Mouse (Mus musculus): ENCODE measurements around the gene Pde10a. TPM values are rescaled to one million over a fixed set of nuclear protein-coding genes. Genes with fewer than 3 reads are reported as not detected.

The Pde10a gene
- total RNA-seq (2021), result 10 to 100 TPM; 59.8 to 61.8 TPM
- long read RNA-seq, full-length matches to known transcripts, result 6 of 28 reads
- long read RNA-seq, partial matches to known transcripts, result 6 of 28 reads
- long read RNA-seq, other reads (novel, unspliced or antisense), result 16 of 28 reads

DNA sequence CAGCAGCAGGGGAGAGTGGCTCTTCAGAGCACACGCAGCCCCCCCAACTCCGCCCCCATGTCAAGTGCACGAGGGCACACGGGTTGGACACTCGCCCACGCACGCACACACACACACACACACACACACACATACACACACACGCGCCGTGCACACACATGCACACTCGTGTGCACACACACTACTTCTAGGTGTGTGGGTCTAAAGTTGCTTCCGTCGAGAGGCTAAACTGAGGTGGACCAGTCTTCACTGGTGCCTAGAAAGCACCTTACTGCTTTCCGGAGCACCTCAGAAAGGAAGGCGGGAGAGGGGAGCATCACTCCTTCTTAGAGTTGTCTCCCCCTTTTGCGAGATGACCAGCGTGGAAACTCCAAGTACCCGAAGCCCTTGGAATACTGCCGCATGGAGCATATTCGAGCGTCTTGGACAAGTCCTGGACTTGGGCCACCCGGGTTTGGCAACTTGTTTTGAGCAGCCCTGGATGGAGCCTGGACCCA, at the start of gene Pde10a:
Pde10a (plus strand) TSS at position 148 of the 497 bp plus-strand sequence.
- DNase-seq (ENCODE audit: low spot score in 2 of 2), result peak in 1 of 2 experiments; percentile 31

DNA sequence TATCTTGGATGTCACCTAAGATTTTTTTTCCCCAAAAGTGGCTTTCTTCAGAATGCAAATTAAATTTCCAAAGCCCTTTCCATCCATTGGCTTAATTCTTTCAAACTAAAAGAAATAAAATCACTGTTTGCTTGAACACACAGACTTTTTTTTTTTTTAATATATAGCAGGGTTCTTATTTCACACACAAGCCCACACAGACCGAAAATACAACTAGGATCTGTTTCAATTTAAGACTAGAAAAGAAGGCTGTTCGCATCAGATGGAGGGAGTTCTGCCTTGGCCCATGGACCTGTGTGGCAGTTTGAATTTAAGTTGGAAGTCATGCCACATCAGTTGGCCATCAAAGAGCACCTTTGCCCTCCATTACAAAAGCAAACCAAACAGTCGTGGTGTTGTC, 46.6 kb upstream of the Pde10a start:
- no peak for DNase-seq (ENCODE audit: low spot score in 2 of 2)

DNA sequence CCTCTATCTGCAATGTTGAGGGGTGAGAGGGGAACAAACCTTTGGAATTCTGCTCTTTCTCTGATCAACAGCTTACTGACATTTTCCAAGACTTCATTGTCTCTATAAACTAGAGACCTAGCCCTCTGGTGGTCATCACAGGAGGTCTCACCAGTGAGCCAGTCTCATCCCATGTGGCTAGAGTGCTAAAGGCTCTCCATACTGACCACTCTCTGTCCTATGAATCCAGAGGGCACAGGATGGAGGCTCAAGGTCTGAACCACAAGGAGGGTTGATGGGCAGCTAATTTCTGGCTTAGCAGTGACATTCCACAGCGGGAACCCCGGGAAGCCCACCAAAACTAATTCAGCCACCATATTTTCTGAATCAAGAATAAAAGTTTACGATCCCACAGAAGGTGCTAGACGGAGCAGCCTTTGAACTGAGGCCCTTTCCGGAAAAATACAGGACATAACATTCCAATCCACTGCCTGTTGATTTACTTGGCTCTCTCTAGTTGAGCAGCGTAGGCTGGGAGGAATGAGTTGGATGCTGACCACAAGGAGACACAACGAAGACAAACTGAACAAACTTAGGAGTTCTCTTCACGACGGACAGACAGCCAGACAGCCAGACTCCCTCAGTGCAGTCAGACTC, 45.6 kb upstream of the Pde10a start:
- no peak for DNase-seq (ENCODE audit: low spot score in 2 of 2)

DNA sequence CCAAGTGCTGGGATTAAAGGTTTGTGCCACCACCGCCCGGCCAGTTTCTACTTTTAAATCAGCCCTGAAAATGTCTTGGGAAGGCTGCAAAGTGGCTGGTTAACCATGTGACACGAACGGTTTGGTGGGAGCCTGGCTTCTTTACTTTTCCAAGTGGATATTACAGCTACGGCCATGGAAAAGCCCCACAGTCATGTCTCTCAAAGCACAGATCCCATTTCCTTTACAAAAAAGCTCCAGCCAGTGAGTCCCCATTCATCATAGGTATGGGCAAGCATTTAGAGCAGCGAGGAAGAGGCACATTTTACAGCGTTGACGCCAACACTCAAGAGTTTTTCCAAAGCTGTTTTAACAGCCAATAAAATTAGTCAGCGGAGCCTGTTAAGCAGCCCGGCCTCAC, 43.4 kb upstream of the Pde10a start:
- no peak for DNase-seq (ENCODE audit: low spot score in 2 of 2)

DNA sequence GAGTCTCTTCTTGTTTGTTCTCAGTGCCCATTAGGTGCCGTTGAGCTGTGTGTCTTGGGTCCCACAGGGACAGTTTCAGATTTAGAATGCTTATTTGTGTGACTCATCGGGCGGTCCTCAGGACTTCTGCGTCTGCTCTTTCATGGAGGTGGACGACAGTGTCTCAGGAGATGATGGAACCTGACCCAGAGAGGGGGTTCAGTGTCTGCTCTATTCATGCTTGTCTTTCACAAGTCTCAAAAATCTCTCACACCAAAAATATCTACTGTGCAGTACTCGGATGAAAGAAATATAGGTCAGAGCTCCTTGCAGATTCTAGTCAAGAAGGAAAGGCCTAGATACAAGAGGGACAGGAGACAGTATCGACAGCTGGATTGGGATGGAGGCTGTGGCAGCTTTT, 42.3 kb upstream of the Pde10a start:
- DNase-seq (ENCODE audit: low spot score in 2 of 2), result no peak

DNA sequence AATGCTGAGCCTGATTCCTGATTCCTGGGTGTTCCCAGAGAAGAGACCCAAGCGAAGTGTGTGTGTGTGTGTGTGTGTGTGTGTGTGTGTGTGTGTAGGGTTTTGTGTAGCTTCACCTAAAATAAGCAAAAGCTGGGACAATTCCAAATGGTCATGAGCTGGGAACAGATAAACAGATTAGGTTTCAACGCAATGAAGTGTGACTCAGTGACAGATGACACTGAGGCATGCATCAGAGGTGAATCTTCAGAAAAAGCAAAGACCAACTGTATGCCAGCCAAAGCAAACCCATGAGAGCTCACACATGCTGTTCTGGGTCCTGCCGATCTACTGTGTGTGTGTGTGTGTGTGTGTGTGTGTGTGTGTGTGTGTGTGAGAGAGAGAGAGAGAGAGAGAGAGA, 40.9 kb upstream of the Pde10a start:
- no peak for DNase-seq (ENCODE audit: low spot score in 2 of 2)

DNA sequence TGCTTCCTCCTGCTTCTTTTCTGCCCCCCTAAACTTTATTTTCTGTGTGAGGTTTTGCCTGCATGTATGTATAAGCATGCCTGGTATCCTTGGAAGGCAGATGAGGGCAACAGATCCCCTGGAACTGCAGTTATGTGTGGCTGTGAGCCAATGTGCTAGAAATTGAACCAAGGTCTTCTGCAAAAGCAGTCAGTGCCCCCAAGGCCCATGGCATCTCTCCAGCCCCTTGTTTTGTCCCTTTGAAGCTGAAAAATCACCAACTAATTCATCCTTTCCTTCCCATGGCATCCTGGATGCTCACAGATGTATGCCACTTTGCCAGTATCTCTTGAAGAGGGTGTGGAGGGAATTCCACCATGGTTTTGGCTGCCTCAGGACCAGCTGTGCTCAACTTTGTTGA, 40.0 kb upstream of the Pde10a start:
- DNase-seq (ENCODE audit: low spot score in 2 of 2), result no peak

DNA sequence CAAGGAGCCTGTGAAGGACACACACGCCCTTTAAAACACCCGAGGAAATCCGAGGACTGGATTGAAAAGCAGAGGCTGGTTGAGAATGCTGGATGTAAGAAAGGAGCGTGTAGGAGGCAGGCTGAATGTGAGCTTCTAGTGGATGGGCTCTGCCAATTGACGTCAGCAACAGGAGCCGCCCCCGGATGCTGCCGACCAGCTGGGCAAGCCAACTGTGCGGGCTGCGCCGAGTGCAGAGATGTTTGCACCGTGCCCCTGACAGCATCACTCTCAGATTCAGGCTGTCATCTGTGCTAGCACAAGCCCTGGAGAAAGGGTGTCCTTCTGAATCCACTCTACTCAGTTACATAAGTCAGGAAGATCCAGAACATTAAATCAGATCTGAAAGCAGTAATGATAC, 37.3 kb upstream of the Pde10a start:
- peak; percentile 96 to 99 for DNase-seq (ENCODE audit: low spot score in 2 of 2)

DNA sequence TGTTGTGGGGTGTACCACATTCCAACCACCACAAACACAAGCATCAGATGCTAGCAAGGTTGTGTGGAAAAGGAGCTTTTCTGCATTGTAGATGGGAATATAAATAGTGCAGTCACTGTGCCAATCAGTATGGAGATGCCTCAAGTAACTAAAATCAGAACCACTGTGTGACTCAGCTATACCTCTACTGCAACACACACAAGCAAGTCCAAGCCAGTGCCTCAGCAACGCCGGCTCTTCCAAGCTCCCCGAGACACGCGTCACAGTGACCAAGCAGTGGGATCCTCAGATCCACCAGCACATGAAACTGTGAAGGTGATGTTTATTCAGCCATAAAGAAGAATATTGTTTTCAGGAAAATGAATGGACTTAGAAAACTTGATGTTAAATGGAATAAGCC, 34.2 kb upstream of the Pde10a start:
- no peak for DNase-seq (ENCODE audit: low spot score in 2 of 2)

DNA sequence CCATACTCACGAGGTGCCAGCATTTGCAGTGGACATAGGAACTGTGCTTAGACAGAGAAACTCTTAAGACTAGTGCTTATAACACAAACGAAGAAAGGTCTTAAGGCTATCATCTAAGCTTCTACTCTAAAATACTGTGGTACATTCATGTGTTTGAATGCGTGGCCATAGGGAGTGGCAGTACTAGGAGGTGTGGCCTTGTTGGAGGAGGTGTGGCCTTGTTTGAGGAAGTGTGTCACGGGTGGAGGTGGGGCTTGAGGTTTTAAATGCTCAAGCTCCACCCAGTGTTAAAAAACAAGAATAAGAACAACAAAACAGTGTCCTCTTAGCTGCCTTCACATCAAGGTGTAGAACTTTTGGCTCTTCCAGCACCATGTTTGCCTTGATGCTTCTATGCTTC, 31.7 kb upstream of the Pde10a start:
- no peak for DNase-seq (ENCODE audit: low spot score in 2 of 2)

DNA sequence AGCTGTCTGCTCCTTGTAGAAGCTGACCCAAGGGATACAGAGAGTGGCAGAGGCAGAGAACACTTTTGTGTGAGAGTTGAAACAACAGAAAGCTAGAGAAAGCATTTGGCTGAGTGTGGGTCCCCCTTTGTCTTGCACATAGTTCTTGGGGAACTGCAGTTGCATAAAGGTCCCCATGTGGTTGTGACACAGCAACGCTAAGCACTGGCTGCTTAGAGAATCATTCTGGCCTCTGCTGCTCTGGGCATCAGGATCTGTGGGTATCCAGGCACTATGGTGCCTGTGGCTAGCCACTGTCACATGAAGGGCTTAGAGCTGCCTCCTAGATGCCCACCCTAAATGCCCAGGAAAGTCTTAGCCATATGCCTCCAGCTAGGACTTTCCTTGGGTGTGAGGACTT, 27.0 kb upstream of the Pde10a start:
- DNase-seq (ENCODE audit: low spot score in 2 of 2), result no peak

DNA sequence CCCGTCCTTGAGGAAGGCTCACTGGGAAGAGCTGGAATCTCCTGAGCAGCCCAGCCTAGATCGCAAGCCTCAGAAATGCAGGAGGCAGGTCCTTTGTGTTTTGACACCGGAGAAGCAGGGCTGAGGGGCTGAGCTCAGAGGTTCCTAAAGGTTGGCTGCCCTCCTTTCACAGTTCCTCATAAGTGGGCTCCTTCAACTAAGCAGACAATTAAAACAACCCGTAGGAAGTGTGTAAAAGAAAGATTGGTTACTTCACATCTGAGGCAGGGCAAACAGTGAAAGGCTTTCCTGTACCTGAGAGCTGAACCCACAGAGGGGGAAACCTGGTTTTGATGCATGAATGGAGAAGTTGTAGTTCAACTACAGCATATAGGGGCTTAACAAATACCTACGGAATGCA, 26.5 kb upstream of the Pde10a start:
- no peak for DNase-seq (ENCODE audit: low spot score in 2 of 2)

DNA sequence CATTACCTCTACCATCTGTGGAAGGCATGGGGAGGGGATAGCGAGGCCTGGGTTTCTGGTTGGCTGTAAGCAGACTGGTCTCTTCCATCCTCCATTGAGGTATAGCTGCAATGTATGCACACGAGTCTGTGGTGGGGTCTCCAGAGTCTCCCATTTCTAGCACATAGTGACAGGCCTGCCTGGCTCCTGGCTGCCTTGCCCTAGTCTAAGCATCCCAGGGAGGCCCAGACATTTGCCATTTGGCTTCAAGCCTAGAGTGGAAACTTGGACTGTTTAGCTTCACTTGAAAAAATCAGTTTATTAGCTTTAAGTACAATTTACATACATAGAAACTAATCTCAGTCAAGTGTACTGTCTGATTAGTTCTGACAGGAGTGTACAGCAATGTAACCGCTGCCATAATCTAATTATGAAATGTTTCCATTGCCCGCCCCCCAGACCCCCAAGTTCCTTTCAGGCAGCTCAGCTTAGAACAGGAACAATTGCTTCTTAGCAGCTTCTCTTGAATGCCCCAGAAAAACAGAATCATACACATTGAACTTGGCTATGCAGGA, 25.5 kb upstream of the Pde10a start:
- DNase-seq (ENCODE audit: low spot score in 2 of 2), result no peak

DNA sequence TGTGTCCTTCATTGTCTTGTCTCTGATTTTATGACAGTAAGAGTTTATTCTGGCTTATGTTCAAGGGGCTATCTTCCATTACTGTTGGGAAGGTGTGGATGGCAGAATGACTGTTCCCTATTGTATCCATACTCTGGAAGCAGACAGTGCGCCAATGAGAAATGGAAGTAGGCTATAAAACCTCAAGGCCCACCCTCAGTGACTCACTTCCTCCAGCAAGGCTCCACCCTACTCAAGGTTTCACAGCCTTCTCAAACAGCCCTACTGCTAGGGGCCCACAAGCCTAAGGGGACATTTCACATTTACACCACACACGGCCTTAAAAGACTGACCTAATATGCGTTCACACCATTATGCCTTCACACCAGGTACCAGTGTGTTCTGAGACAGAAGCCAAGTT, 20.8 kb upstream of the Pde10a start:
- DNase-seq (ENCODE audit: low spot score in 2 of 2), result no peak

DNA sequence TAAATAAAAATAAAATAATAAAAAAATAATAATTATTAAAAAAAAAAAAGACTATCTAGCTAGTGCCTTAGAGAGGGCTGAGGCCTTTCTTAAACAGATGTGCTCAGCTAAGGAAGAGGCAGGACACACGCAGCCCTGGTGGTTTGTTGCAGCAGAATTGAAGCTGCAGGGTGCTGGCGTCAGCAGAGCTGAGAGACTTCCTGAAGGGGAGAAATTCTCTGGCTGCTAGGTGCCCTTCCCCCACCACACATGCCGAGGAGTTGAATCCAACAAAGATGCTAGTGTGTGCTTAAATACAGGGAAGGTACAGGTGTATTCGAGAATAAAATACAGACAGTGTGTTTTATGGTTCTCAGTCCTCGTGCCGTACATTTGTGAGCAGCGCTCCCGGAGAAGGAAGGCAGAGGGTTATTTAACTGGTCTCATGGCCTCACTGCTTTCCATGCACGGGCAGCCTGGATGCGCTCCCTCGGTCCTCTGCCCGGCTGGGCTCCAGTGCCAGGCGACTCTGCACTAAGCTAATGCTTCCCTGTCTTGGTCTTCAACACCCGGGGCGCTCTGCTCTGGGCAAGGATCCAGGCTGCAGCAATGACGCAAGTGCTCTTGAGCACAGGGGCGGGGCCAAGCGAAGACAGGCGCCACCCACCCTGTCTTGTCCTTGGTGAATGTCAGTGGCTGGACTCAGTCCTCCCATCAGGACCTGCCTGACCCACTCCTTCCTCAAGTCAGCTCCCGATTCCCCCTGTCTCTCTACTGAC, 19.3 kb upstream of the Pde10a start:
- peak; percentile 84 to 91 for DNase-seq (ENCODE audit: low spot score in 2 of 2)

DNA sequence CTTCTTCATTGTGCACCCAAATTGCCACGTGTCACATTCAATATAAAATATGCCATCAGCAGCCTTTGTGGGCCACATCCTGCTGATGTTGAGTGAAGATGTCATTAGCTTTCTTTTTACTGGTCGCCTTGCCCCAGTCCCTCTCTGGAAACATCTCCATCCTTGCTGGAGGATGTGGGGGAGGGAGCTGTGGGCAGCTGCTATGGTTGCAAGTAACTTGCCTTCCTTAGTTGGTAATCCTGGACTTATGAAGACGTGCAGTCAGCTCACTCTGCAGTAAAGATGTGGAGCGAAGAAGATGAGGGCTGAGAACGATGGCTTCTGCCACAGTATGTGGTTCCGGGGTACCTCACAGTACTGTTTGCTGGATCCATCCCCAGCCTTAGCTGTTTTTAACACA, 18.4 kb upstream of the Pde10a start:
- no peak for DNase-seq (ENCODE audit: low spot score in 2 of 2)

DNA sequence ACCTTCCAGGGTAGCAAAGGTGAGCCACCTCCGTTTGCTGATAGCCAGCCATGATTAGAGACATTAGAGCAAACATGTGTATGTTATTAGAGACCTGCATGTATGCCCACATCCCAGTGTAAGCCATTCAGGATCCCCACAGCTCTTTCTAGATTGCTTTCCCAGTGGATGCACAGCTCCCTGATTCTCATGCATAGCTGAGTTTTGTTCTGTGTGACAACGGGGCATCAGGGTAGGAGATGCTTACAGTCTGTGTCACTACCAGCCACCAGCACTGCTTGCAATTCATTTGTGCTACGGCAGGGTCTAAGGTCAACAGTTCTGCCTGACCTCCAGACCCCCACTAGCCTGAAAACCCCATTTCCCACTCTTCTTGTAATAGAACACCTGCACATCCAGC, 17.5 kb upstream of the Pde10a start:
- DNase-seq (ENCODE audit: low spot score in 2 of 2), result no peak

DNA sequence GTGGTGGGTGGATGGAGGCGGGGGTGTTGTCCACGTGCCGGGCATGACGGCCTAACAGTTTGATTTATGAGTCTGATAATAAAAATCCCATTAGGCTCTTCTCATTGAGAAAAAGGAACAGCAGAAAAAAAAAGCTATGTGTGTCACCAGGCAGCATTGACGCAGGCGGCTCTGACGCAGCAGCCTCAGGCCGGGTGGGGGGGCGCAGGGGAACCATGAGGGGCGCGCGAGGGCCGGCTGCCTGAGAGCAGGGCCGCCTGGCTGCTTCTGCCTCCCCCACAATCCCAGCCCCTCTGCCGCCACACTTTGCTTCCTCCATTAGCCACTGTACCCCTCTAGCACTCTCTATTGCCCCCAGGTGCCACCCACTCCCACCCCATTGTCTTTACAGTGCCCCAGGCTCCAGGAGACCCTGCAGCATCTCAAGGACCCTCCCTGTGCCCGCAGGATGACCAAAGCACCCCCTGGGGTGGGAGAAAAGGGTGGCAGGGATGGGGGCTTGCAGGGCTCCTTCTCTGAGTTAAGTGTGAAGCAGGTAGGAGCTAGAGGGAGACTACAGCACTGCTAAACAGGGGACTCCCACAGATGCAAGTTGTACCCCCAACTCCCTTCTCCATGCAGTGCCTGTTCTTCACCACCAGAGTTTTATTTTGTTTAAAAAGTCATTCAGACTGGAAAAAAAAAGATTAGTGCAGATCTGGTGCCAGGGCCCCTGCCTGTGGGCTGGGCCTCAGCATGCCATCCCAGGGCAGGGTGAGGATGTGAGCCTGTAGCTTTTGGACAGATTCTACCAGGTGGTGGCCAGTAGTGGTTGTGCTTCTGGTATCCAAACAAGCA, 16.6 kb upstream of the Pde10a start:
- DNase-seq (ENCODE audit: low spot score in 2 of 2), result peak; percentile 40 to 78

DNA sequence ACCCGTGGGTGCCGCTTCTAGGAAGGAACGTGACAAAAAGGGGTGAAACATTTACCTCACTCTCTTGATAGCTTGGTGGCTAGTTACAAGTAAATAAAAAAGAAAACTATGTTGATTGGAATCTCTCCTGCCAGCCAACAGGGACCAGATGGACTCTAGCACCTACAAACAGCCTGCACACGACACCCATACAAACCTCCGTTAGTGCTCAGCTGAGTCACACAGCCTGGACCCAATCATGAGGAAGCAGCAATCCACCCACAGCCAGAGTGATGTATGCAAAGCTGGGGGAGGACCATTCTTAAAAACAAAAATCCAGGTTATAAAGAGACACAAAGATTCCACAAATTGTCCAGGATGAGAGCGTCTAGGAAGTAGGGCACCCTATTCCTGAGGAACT, 9.2 kb upstream of the Pde10a start:
- DNase-seq (ENCODE audit: low spot score in 2 of 2), result peak; percentile 60 to 70

DNA sequence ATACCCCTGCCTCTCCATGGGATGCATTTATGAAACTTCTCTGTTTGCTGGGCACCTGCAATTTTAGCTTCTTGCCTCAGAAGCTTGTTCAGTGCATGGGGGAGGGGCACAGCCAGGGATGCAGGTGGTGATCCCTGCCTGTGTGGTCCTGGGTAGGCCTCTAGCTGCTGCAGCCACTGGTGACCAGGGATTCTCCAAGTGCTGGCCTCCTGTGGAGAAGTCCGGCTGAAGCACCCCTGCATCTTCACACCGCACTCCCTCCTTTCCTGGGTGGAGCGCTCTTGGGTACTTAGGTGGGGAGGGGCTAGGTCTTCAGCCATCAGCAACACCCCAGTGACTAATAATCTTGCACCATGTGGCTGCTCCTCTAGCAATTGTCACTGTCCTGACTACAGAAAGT, 1.2 kb upstream of the Pde10a start:
- peak in 1 of 2 experiments; percentile 16 for DNase-seq (ENCODE audit: low spot score in 2 of 2)

DNA sequence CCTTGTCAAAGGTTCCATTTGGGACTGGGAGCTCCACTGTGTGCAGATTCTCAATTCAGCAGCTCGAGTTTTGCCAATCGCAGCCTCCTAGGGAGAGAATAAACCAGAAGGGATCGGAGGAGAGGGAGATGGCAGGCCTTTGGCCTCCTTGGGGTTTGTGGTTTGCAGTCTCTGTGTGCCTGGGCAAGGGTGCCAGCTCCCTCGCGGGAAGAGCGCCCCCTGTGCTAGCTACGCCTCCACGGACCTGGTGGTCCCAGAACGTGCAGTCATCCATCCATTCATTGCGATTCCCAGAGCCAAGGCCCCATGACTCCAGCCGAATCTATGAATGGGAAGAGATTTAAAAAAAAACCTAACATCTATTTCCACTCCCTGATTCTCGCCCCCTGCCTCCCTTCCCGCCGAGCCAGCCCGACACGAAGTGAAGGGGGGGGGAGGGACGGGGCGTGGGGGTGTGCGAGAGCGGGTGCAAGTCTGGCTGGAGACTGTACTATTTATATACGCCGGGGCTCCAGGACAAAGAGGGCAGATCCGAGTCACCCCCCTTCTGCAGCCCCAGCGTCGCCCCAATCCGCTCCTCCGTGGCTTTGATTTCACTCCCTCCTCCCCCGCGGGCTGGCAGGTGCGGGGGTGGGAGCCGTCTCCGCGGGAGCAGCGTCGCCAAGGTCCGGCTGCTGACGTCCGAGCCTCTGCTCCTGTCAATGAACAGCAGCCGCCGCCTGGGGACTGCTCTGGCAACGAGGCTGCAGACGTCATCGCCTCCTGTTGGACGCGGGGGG, 596 bp upstream of the Pde10a start:
- peak; percentile 85 to 88 for DNase-seq (ENCODE audit: low spot score in 2 of 2)

Data from layer of hippocampus, adult 18-20 months (tissue).